Mouse (Mus musculus) embryonic fibroblast, embryonic 13.5 days (primary cell): ENCODE results near the gene Siglece.

ENCODE experiments used
- CTCF ChIP-seq: IDR thresholded peaks from 2 replicates; pipeline ENCODE4 v1.5.1; 2011; ENCODE audit warnings: mild to moderate bottlenecking, control low read depth, low read length, moderate library complexity, borderline replicate concordance; ENCODE audit not compliant: insufficient read depth
- POLR2A ChIP-seq: IDR thresholded peaks from 2 replicates; pipeline ENCODE4 v1.6.1; 2011; ENCODE audit warnings: low read depth, mild to moderate bottlenecking, control low read depth, low read length, moderate library complexity

GRCm38 (mm10) chr7:43607743-43608287 lies 52.1 kb downstream of the Siglece start:
- TF ChIP-seq CTCF (no peak), POLR2A (no peak)
